20 mouse cellular contexts compared by ENCODE assay signal in genomic region chr17:12659233-12659632, GRCm38 (mm10). TPM values are rescaled to one million over a fixed set of nuclear protein-coding genes. Genes with fewer than 3 reads are reported as not detected.
"Had no signal": no experiment of that assay in that cellular context is flagged by ENCODE, and none has a peak within 500 bp of the region (broad histone marks: within the 10 kb centered on the region; RNA-seq: fewer than 3 reads in every experiment).

No protein-coding gene starts in this region.

- H3K36me3 ChIP-seq: lung, embryonic 15.5 days; midbrain, embryonic 13.5 days; midbrain, embryonic 15.5 days; neural tube, embryonic 12.5 days had no signal

- H3K4me3 ChIP-seq: lung, embryonic 15.5 days; megakaryocyte, embryonic 14.5 days; midbrain, embryonic 13.5 days; midbrain, embryonic 15.5 days; neural tube, embryonic 12.5 days had no signal

- H3K9ac ChIP-seq: lung, embryonic 15.5 days; midbrain, embryonic 13.5 days; midbrain, embryonic 15.5 days; neural tube, embryonic 12.5 days had no signal

- H3K27ac ChIP-seq: lung, embryonic 15.5 days; macrophage; midbrain, embryonic 13.5 days; midbrain, embryonic 15.5 days; neural tube, embryonic 12.5 days had no signal

- H3K9me3 ChIP-seq: lung, embryonic 15.5 days; megakaryocyte, embryonic 14.5 days; midbrain, embryonic 13.5 days; midbrain, embryonic 15.5 days; neural tube, embryonic 12.5 days had no signal

- ATAC-seq: lung, postnatal 0 days; midbrain, embryonic 13.5 days; midbrain, embryonic 15.5 days had no signal

- H3K4me1 ChIP-seq: midbrain, embryonic 13.5 days; midbrain, embryonic 15.5 days; neural tube, embryonic 12.5 days had no signal

- H3K27me3 ChIP-seq: lung, embryonic 15.5 days; midbrain, embryonic 13.5 days; midbrain, embryonic 15.5 days; neural tube, embryonic 12.5 days had no signal

- DNase-seq: lung, adult 2 months; lung, postnatal 14 days; lung, postnatal 36 days; right cerebral cortex, postnatal 14 days; thymus, adult 18-20 months; thymus, postnatal 14 days; thymus, postnatal 36 days had no signal

- H3K4me2 ChIP-seq: lung, embryonic 15.5 days; midbrain, embryonic 11.5 days; midbrain, embryonic 13.5 days; midbrain, embryonic 15.5 days; neural tube, embryonic 12.5 days had no signal

RNA-seq across cellular contexts. Expression of gene Slc22a1, which starts 16.4 kb away (rescaled TPM):
- total RNA-seq: megakaryocyte progenitor cell, adult 5-6 weeks; midbrain, postnatal 0 days; monocyte, adult 5-6 weeks; neutrophil, adult 5-6 weeks had no signal
- polyA plus RNA-seq: macrophage; midbrain, embryonic 11.5 days; midbrain, embryonic 13.5 days; midbrain, embryonic 15.5 days; midbrain, postnatal 0 days; neural tube, embryonic 12.5 days; neural tube, embryonic 14.5 days had no signal
